Mouse (Mus musculus) embryo, embryonic 10.5 days (tissue): ENCODE data around the gene Mettl27.

Experiments used
- DNase-seq: peaks from one replicate; pipeline ENCODE4 v3.0.0-alpha.2; 2015; ENCODE audit warnings: low spot score

The Mettl27 gene

DNA sequence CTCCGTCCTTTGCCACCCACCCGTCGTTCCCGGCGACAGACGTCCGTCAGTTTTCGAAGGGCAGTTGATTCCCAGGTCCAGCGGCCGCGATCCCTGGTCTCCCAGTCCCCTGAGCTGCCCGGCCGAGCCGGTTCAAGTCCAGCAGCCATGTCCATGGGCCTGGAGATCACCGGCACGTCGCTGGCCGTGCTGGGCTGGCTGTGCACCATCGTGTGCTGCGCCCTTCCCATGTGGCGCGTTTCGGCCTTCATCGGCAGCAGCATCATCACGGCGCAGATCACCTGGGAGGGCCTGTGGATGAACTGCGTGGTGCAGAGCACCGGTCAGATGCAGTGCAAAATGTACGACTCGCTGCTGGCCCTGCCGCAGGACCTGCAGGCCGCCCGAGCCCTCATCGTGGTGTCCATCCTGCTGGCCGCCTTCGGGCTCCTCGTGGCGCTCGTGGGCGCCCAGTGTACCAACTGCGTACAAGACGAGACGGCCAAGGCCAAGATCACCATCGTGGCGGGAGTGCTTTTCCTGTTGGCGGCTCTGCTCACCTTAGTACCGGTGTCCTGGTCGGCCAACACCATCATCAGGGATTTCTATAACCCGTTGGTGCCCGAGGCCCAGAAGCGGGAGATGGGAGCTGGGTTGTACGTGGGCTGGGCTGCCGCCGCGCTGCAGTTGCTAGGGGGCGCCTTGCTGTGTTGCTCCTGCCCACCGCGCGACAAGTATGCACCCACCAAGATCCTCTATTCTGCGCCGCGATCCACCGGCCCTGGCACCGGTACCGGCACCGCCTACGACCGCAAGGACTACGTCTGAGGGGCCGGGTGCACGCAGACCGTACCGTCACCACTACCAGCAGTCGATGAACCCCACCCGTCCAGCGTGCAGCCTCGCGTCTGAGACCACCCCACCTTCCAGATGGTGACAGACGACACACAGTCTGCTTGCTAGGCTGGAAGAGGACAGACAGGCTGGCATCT is 54.4 kb downstream of the Mettl27 start:
- no peak for DNase-seq

DNA sequence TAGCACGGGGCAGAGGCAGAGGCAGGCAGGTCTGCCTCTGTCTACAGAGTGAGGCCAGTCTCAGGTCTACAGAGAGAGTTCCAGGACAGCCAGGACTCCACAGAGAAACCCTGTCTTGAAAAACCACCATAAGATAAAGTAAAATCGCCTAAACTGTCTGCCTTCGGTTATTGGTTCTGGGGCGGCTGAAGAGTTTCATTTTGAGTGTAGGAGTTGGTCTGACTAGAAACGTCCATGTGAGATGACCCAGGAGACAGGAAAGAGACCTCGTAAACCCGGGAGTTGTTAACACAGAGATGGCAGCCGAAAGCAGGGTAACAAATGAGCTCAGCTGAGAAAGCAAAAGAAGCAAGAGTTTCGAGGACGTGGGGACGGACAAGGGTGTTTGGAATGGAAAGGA is 57.0 kb downstream of the Mettl27 start:
- no peak for DNase-seq

DNA sequence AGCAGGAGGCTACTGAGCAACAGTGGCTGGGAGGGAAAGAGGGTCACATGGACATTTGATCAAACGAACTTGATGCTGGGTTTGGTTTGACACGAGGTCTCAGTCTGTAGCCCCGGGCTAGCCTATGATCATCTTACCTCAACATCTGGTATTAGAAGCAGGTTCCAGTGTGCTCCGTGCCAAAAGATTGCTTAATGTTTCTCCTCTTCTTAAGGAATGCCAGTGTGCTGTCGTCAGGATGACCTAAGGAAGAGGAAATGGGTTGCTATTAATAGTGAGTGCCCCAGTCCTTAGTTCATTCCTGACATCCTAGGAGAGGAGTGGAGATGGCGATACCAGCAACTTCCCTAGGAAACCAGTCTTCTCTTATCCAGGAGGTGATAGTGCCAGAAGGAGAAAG is 57.6 kb downstream of the Mettl27 start:
- no peak for DNase-seq
